8 mouse cellular contexts compared by ENCODE assay signal in genomic region chr9:121822585-121822991, GRCm38 (mm10). TPM values are rescaled to one million over a fixed set of nuclear protein-coding genes. Genes with fewer than 3 reads are reported as not detected.
A peak's percentile ranks its signal among the peaks of the same experiment; 100 is the strongest.
DNase-seq lines count a peak whose midpoint lies in the region; ATAC-seq lines count a peak whose summit lies in the region.

No protein-coding gene starts in this region.

- H3K27ac ChIP-seq in heart, embryonic 16.5 days (ENCODE audit: low read length), result no peak overlapping the region; the same call in 1 of the 2 replicates
- no peak overlapping the region for H3K27ac ChIP-seq in lung, embryonic 16.5 days (ENCODE audit: low read length)

- H3K4me1 ChIP-seq in heart, embryonic 16.5 days (ENCODE audit: control insufficient read depth, insufficient read depth, low read length), result no peaks in the 10 kb centered on the region
- peaks cover 5% of the 10 kb centered on the region for H3K4me1 ChIP-seq in lung, embryonic 16.5 days (replicated peaks; ENCODE audit: control insufficient read depth, insufficient read depth, low read length)

- H3K36me3 ChIP-seq in heart, embryonic 16.5 days (ENCODE audit: control insufficient read depth, insufficient read depth), result no peaks in the 10 kb centered on the region
- no peaks in the 10 kb centered on the region for H3K36me3 ChIP-seq in lung, embryonic 16.5 days (ENCODE audit: control insufficient read depth, insufficient read depth, low read length)

- DNase-seq in frontal cortex, postnatal 14 days (ENCODE audit: low spot score in 2 of 2), result no peak
- DNase-seq in 3134 (ENCODE audit: extremely low read depth, insufficient read length, low spot score), result peak; percentile 30
- no peak for DNase-seq in thymus, postnatal 25 days
- DNase-seq in right cerebral cortex, postnatal 36 days (ENCODE audit: low spot score in 2 of 2), result no peak

- no peaks in the 10 kb centered on the region for H3K27me3 ChIP-seq in heart, embryonic 16.5 days (ENCODE audit: control insufficient read depth, insufficient read depth, low read length)
- H3K27me3 ChIP-seq in lung, embryonic 16.5 days (ENCODE audit: control insufficient read depth, insufficient read depth, low read depth, low read length), result no peaks in the 10 kb centered on the region

- no peak overlapping the region for H3K9ac ChIP-seq in heart, embryonic 16.5 days (ENCODE audit: low read length)
- no peak overlapping the region for H3K9ac ChIP-seq in lung, embryonic 16.5 days (ENCODE audit: low read length)

- H3K4me3 ChIP-seq in heart, embryonic 16.5 days (ENCODE audit: low read length), result no peak overlapping the region
- H3K4me3 ChIP-seq in lung, embryonic 16.5 days (ENCODE audit: low read length), result no peak overlapping the region

- 57% methylated on average over 6 of the region's 6 CpGs for WGBS in heart, embryonic 16.5 days
- WGBS in lung, embryonic 16.5 days, result 52% methylated on average over 6 of the region's 6 CpGs

- no peak overlapping the region for H3K4me2 ChIP-seq in heart, embryonic 16.5 days (ENCODE audit: low read depth, low read length)
- no peak overlapping the region for H3K4me2 ChIP-seq in lung, embryonic 16.5 days (ENCODE audit: low read depth, low read length)

- H3K9me3 ChIP-seq in heart, embryonic 16.5 days (replicated peaks; ENCODE audit: control insufficient read depth, low read length), result no peaks in the 10 kb centered on the region
- H3K9me3 ChIP-seq in lung, embryonic 16.5 days (ENCODE audit: control insufficient read depth, low read length), result no peaks in the 10 kb centered on the region

- peak; percentile 24; the same call in 1 of the 2 replicates for ATAC-seq in frontal cortex, adult (ENCODE audit: low TSS enrichment)
- peak; percentile 29; the same call in 1 of the 2 replicates for ATAC-seq in heart, embryonic 16.5 days (replicated peaks; ENCODE audit: extremely low read depth, insufficient read depth, low FRiP score)
- ATAC-seq in lung, embryonic 16.5 days (ENCODE audit: low read depth), result peak; percentile 77
- no peak for ATAC-seq in erythroblast, adult 5-6 weeks (replicated peaks; ENCODE audit: low FRiP score, poor library complexity, severe bottlenecking)

RNA-seq across cellular contexts. Expression of gene Ccdc13, which starts 16.7 kb away (rescaled TPM):
- polyA plus RNA-seq in heart, embryonic 16.5 days (2015; fragmentation: Nextera tagmentation; extraction: Ambion mirVana), result 0.34 and 0.42 TPM in 2 replicates
- 2.0 and 2.4 TPM in 2 replicates for polyA plus RNA-seq in lung, embryonic 16.5 days (2015; fragmentation: Nextera tagmentation; extraction: Ambion mirVana)
- 1.3 TPM in 1 of 2 replicates, not detected in the other for total RNA-seq in erythroblast, adult 5-6 weeks (2015; ENCODE audit: low replicate concordance)
- not detected in 2 replicates for total RNA-seq in erythroblast, adult 5-6 weeks (2017; ENCODE audit: low replicate concordance)

RNA-seq across cellular contexts. Expression of gene Hhatl, which starts 30.3 kb away (rescaled TPM):
- polyA plus RNA-seq in heart, embryonic 16.5 days (2015; fragmentation: Nextera tagmentation; extraction: Ambion mirVana), result 23.8 and 25.3 TPM in 2 replicates
- polyA plus RNA-seq in lung, embryonic 16.5 days (2015; fragmentation: Nextera tagmentation; extraction: Ambion mirVana), result 1.4 and 2.4 TPM in 2 replicates
- not detected in 2 replicates for total RNA-seq in erythroblast, adult 5-6 weeks (2015; ENCODE audit: low replicate concordance)
- not detected in 2 replicates for total RNA-seq in erythroblast, adult 5-6 weeks (2017; ENCODE audit: low replicate concordance)

RNA-seq across cellular contexts. Expression of gene Higd1a, which starts 35.6 kb away (rescaled TPM):
- 214 and 262 TPM in 2 replicates for polyA plus RNA-seq in heart, embryonic 16.5 days (2015; fragmentation: Nextera tagmentation; extraction: Ambion mirVana)
- polyA plus RNA-seq in lung, embryonic 16.5 days (2015; fragmentation: Nextera tagmentation; extraction: Ambion mirVana), result 152 and 166 TPM in 2 replicates
- 8.8 and 12.5 TPM in 2 replicates for total RNA-seq in erythroblast, adult 5-6 weeks (2015; ENCODE audit: low replicate concordance)
- total RNA-seq in erythroblast, adult 5-6 weeks (2017; ENCODE audit: low replicate concordance), result 2.3 and 9.5 TPM in 2 replicates

RNA-seq across cellular contexts. Expression of gene Klhl40, which starts 45.2 kb away (rescaled TPM):
- 6.5 and 6.8 TPM in 2 replicates for polyA plus RNA-seq in heart, embryonic 16.5 days (2015; fragmentation: Nextera tagmentation; extraction: Ambion mirVana)
- polyA plus RNA-seq in lung, embryonic 16.5 days (2015; fragmentation: Nextera tagmentation; extraction: Ambion mirVana), result 0.57 and 2.2 TPM in 2 replicates
- total RNA-seq in erythroblast, adult 5-6 weeks (2015; ENCODE audit: low replicate concordance), result not detected in 2 replicates
- total RNA-seq in erythroblast, adult 5-6 weeks (2017; ENCODE audit: low replicate concordance), result not detected in 2 replicates
